Mouse (Mus musculus): ENCODE measurements around the gene Cd209g.

DNA sequence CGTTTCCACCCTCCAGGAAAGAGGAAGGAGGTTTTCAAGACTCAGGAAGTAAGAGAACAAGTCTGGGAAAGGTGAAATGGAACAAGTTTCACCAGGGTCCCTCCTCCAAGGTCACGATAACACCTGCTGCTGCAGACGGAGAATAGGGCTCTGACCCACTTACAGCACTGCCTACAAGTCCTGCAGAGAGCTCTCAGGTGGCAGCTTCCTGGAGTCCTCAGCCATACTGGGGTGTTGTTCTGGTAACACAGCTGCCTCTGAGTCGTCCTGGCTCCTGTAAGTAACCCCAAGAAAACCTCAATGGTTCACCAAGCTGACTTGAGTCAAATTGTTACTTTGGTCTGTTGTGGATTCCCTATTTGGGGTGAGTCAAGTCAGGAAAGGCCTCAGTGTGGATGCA lies 28.9 kb downstream of the Cd209g start:
- TF ChIP-seq CTCF (conservative IDR thresholded peaks at IDR 0.05; ENCODE audit: insufficient read depth, insufficient read length, low read depth, low read length) (no peak), POLR2A (IDR thresholded peaks at IDR 0.05; ENCODE audit: low read depth, low read length) (no peak)
